Mouse (Mus musculus): ENCODE data around the gene Ccer2. TPM values are rescaled to one million over a fixed set of nuclear protein-coding genes. Genes with fewer than 3 reads are reported as not detected.

Gene Ccer2
- total RNA-seq, 2 experiments from 2014 or later, result 0.34 to 0.36 TPM

DNA sequence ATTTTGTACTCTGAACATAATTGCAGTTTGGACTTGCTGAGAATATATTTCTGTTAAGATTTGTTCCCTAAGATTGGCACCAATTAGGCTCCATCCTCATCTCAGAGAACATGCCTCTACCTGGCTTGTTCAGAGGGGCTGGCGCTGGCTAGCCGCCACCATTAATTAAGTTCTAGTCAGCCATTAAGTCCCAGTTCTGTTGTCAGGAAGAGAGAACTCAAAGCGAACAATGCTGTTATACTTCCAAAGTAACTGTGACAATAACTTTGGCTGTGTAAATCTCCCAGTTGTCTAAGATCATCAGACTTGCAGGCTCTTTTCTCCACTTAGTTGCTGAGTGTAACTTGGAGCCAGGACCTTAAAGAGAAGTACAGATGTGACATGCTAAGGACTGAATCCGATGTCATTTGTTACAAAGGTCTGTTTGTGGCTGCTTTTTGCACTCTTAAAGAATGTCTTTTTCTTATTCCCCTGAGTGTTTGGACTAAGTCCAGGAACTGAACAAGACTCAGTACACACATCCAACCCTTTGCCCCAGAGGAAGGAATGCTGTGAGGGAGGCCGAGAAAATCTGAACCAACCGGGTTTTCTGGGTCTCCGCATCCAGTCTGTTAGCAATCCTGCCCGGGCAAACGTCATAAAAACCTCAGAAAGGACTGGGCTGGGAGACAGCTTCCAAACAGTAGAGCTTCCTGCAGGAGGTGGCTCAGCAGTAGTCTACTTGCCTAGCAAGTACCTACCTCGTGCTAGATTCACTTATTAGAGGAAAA, 46.1 kb downstream of the Ccer2 start:
- H3K4me3 ChIP-seq, result no peak overlapping the region
- peak overlapping the region; percentile 78 for H3K27ac ChIP-seq

DNA sequence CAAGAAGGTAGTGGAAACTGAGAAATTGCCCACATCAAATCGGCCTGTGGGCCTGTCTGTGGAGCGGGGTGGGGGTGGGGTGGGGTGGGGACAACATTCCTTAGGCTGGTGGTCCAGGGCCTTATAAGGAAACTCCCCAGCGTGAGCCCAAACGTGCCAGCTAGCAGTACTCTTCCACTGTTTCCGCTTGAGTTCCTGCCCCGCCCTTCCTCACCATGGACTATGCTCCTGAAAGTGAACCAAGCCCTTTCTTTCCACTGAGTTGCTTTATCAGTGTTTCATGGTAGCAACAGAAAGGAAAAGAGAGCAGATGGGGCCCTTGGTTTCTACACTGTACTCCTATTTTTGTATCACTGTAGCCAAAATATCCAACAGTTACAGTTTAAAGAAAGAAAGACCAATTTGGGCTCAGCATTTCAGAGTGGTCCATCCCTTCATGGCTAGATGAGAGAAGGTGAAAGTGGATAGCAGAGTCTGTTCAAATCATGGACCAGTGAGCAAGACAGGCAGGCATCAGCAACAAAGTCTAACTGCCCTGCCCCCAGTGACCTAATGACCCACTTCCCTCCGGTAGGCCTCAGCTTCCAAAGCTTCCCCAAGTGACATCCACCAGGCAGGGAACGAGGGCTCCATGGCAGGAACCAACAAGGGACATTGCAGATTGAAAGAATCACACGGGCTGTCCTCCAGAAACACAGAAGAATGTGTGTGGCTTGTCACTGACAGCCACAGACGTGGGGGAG, 47.0 kb downstream of the Ccer2 start:
- H3K27ac ChIP-seq, result peak overlapping the region; percentile 78
- H3K4me3 ChIP-seq, result no peak overlapping the region
- no peak for TF ChIP-seq CTCF (conservative IDR thresholded peaks at IDR 0.05)
- no peak for DNase-seq (ENCODE audit: low spot score in 2 of 2)

More for the DNA sequence above, 46.1 kb downstream of the Ccer2 start:
- TF ChIP-seq CTCF (conservative IDR thresholded peaks at IDR 0.05), result peak; percentile 33; the same call in 1 of the 2 replicates
- no peak for DNase-seq (ENCODE audit: low spot score in 2 of 2)

DNA sequence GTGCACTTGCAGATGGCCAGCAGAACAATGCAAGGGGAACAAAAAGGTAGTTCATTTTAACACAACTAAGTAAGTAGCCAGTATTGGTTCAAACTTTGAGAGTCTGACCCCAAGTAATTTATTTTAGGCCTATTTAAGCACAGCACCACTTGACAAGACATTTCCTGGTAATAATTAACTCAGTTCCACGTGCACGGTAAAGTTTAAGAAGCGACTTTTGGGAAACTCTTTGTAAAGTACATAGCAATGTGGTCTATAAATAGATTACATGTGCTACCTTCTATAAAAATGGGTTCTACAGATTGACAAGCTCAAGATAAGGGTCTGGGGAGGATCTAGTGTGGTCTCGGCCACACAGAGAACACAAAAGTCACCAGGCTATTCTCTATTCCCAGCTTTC, 47.8 kb downstream of the Ccer2 start:
- Histone ChIP-seq H3K27ac (no peak overlapping the region), H3K4me3 (no peak overlapping the region)
- DNase-seq (ENCODE audit: low spot score in 2 of 2), result no peak
- TF ChIP-seq CTCF (conservative IDR thresholded peaks at IDR 0.05), result no peak

DNA sequence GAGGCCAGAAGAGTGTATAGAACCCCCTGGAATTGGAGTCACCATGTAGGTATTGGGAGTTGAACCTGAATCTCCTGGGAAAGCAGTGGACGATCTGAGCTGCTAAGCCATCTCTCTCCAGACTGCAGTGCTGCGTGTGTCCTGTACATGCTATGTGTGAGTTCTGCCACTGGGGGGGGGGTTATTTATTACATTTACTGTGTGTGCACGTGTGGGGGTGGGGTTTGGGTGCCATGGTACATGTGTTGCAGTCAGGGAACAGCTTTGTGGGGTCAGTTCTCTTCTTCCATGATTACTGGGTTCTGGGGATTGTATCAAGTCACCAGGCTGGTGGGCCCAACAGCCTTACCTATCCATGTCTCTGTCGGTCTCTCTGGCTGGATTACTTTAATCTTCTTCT, 50.9 kb downstream of the Ccer2 start:
- peak; percentile 30 for TF ChIP-seq CTCF (conservative IDR thresholded peaks at IDR 0.05)
- H3K27ac ChIP-seq, result 0 out of 2 replicates have a peak overlapping the region, but pooled peaks have one; percentile 28
- DNase-seq (ENCODE audit: low spot score in 2 of 2), result no peak
- H3K4me3 ChIP-seq, result no peak overlapping the region

- H3K4me3 ChIP-seq, result peak overlapping the region; percentile 96
- TF ChIP-seq CTCF (conservative IDR thresholded peaks at IDR 0.05), result no peak
- H3K27ac ChIP-seq, result peak overlapping the region; percentile 99
- no peak for DNase-seq (ENCODE audit: low spot score in 2 of 2)
Observed at GRCm38 (mm10) chr7:28807641-28808220, 51.8 kb downstream of the Ccer2 start.

GRCm38 (mm10) chr7:28808221-28808941, 52.4 kb downstream of the Ccer2 start, which contains the start of gene Hnrnpl:
TSS of gene Hnrnpl (plus strand) at chr7:28808541.
- H3K27ac ChIP-seq, result peak within 1 kb of the TSS; percentile 99
- DNase-seq (ENCODE audit: low spot score in 2 of 2), result peak in 1 of 2 experiments; percentile 46
- peak within 1 kb of the TSS; percentile 96 for H3K4me3 ChIP-seq
- TF ChIP-seq CTCF (conservative IDR thresholded peaks at IDR 0.05), result no peak

Other genes starting within 250 kb of the Ccer2 start
- not detected for gene Ifnl2, start 245.7 kb upstream of the Ccer2 start, total RNA-seq (2021)
- gene Ifnl3, start 233.3 kb upstream of the Ccer2 start, total RNA-seq (2021), result not detected
- not detected for gene Sycn, start 215.3 kb upstream of the Ccer2 start, total RNA-seq (2021)
- gene Nccrp1, start 208.9 kb upstream of the Ccer2 start, total RNA-seq (2021), result under 1 TPM; 0.23 to 0.47 TPM
- gene Samd4b, start 158.0 kb upstream of the Ccer2 start, total RNA-seq (2021), result 10 to 100 TPM; 67.8 to 70.1 TPM
- 10 to 100 TPM; 13.7 to 16.2 TPM for gene Pak4, start 158.0 kb upstream of the Ccer2 start, total RNA-seq (2021)
- 1 to 10 TPM; 1.2 to 2.2 TPM for gene Acp7, start 124.8 kb upstream of the Ccer2 start, total RNA-seq (2021)
- gene Fbxo27, start 63.3 kb upstream of the Ccer2 start, total RNA-seq (2021), result 10 to 100 TPM; 24.4 to 27.1 TPM
- 1 to 10 TPM in 1 of 2 experiments, under 1 TPM in 1; 0.98 to 1.4 TPM for gene Fbxo17, start 39.4 kb upstream of the Ccer2 start, total RNA-seq (2021)
- gene Mrps12, start 14.4 kb upstream of the Ccer2 start, total RNA-seq (2021), result 10 to 100 TPM; 57.5 to 57.9 TPM
- 10 to 100 TPM; 13.9 to 14.3 TPM for gene Sars2, start 14.2 kb upstream of the Ccer2 start, total RNA-seq (2021)
- 100 to 1,000 TPM; 128 to 139 TPM for gene Sirt2, start 10.6 kb downstream of the Ccer2 start, total RNA-seq (2021)
- 10 to 100 TPM; 25.6 to 27.2 TPM for gene Nfkbib, start 11.3 kb downstream of the Ccer2 start, total RNA-seq (2021)
- 1 to 10 TPM; 2.6 to 4.5 TPM for gene Rinl, start 32.8 kb downstream of the Ccer2 start, total RNA-seq (2021)
- gene Hnrnpl, start 52.4 kb downstream of the Ccer2 start, total RNA-seq (2021), result 100 to 1,000 TPM; 410 to 476 TPM
- gene Ech1, start 69.0 kb downstream of the Ccer2 start, total RNA-seq (2021), result 10 to 100 TPM; 66.4 to 68.8 TPM
- 1 to 10 TPM; 4.4 to 6.8 TPM for gene Lgals4, start 77.7 kb downstream of the Ccer2 start, total RNA-seq (2021)
- not detected for gene Lgals7, start 107.7 kb downstream of the Ccer2 start, total RNA-seq (2021)
- gene Capn12, start 125.2 kb downstream of the Ccer2 start, total RNA-seq (2021), result under 1 TPM; 0.15 to 0.29 TPM
- 100 to 1,000 TPM; 131 to 134 TPM for gene Actn4, start 206.2 kb downstream of the Ccer2 start, total RNA-seq (2021)
- gene Eif3k, start 225.7 kb downstream of the Ccer2 start, total RNA-seq (2021), result 100 to 1,000 TPM; 198 to 202 TPM
- 1 to 10 TPM in 1 of 2 experiments, under 1 TPM in 1; 0.90 to 1.8 TPM for gene Map4k1, start 225.9 kb downstream of the Ccer2 start, total RNA-seq (2021)

All from layer of hippocampus, adult 2 months (tissue).